Mouse (Mus musculus): ENCODE measurements at regions not wholly inside any gene's neighbourhood (a gene's known extent, or its start where the extent isn't known, plus 50 kb on each side); places are given as distances from the start of the nearest gene placed in this dataset.

DNA sequence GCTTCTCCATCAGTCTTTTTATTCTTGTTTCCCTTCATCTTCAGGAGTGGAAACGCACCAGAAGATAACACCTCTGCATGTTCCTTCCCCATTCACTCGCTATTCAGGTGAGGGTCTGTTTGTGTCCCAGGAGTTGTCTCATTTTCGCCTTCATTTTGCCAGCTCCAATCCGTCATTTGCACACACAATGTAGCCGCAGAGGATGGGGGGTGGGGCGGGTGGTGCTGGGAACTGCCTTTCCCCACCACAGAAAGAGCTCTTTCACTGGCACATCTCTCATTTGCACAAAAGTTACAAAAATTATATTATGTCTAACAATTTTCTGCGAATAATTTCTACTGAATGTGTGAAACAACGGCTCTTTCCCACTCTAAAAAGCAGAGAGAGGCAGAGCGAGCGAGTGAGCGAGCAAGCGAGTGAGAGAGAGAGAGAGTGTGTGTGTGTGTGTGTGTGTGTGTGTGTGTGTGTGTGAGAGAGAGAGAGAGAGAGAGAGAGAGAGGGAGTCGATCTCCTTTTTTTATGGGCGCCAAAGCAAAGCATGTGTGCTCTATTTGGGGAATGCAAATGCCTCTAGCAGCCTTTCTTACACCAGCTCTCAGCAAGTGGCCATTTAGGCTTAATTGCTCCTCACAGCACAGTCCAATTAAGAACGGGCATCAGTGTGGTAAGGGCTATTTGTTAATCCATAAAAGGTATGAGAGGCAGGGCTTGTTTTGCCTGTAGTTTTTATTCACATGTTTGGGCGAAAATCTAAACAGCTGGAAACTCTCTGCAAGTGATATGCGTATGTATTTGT, 225.2 kb upstream of the Kif2a start:
- TF ChIP-seq TAL1 (IDR thresholded peaks at IDR 0.05; ENCODE audit: low read length) (no peak), GATA1 (IDR thresholded peaks at IDR 0.05; ENCODE audit: low read length) (no peak)
- 0 out of 2 replicates have a peak, but pooled peaks cover 3% of the 10 kb centered on the region for H3K27me3 ChIP-seq (ENCODE audit: control insufficient read depth)
- no peaks in the 10 kb centered on the region for H3K4me1 ChIP-seq (ENCODE audit: control insufficient read depth)
- no peak overlapping the region for H3K4me3 ChIP-seq (replicated peaks)
- H3K36me3 ChIP-seq (ENCODE audit: control insufficient read depth): no peaks in the 10 kb centered on the region
- H3K9me3 ChIP-seq (ENCODE audit: control insufficient read depth, low read length): no peaks in the 10 kb centered on the region

DNA sequence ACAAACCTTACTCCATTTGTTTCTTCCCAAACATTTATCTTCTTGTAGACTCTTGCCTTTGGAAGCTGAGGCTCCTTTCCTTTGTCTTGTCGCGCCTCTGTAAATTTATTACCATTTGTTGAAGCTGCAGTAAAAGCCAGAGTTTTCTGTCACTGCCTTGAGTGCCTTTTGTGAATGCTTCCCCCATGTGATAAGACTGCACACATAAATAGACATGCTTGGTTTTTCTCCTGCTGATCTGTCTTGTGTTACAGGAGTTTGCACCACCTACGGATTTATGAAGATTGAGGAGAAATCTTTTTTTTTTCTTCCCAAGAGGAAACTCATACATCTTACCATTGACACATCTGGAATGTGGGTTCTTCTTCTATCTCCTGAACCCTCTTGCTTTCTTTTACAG, 222.2 kb upstream of the Kif2a start:
- Histone ChIP-seq H3K36me3 (ENCODE audit: control insufficient read depth) (no peaks in the 10 kb centered on the region), H3K27me3 (ENCODE audit: control insufficient read depth) (0 out of 2 replicates have a peak, but pooled peaks cover 3% of the 10 kb centered on the region), H3K4me1 (ENCODE audit: control insufficient read depth) (no peaks in the 10 kb centered on the region), H3K9me3 (ENCODE audit: control insufficient read depth, low read length) (no peaks in the 10 kb centered on the region), H3K4me3 (replicated peaks) (no peak overlapping the region)
- TF ChIP-seq TAL1 (IDR thresholded peaks at IDR 0.05; ENCODE audit: low read length): no peak
- TF ChIP-seq GATA1 (IDR thresholded peaks at IDR 0.05; ENCODE audit: low read length): no peak

DNA sequence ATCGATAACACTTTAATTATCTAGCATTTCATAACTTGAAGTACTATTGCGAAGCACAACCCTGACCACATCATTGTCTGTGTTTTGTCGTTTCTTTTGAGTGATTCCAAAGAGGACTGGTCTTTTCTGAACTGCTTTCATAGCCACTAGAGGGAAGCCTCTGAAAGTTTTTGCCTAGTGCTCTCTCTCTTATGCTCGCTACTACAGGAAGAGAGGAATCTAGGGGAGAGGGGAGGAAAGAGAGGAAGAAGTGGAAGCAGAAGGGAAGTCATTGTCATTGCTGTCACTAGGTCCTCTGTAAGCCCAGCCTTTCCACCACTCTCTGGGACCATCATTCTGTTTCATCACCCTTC, 217.1 kb upstream of the Kif2a start:
- Histone ChIP-seq H3K27me3 (ENCODE audit: control insufficient read depth) (no peaks in the 10 kb centered on the region), H3K4me3 (replicated peaks) (no peak overlapping the region), H3K9me3 (ENCODE audit: control insufficient read depth, low read length) (peaks cover 3% of the 10 kb centered on the region; the same call in 1 of the 2 replicates), H3K4me1 (ENCODE audit: control insufficient read depth) (no peaks in the 10 kb centered on the region), H3K36me3 (ENCODE audit: control insufficient read depth) (no peaks in the 10 kb centered on the region)
- no peak for TF ChIP-seq TAL1 (IDR thresholded peaks at IDR 0.05; ENCODE audit: low read length)
- TF ChIP-seq GATA1 (IDR thresholded peaks at IDR 0.05; ENCODE audit: low read length): no peak

DNA sequence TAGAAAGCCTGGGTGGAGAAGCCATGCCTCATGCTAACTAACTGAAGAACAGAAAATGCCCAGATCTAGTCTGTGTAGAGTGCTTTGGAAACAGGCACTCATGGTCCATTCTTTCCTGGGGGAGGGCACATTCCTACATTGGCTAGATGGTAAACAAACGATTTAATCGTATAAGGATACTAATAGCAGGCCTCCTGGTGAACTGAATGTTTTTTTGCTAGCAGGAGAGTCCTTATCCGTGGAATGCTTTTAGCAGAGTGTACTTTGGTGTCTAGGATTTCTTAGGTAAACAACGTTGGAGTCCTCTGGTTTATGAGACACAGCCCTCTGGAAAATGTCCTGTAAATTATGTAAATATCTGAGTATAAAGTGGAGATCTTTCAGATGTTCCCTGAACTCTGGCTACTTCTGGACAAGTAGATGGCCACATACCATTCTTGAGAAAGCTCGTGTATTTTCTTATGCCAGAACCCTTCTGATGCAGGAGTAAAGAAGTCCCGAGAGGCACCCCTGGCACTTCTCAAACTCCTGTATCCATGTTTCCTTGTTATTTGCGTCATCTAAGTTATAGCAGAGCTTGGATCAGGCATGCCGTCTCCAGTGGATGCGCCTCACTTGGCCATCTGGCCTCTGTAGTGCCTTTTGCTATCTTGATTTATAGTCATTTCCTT, 216.6 kb upstream of the Kif2a start:
- Histone ChIP-seq H3K9me3 (ENCODE audit: control insufficient read depth, low read length) (peaks cover 3% of the 10 kb centered on the region; the same call in 1 of the 2 replicates), H3K36me3 (ENCODE audit: control insufficient read depth) (no peaks in the 10 kb centered on the region), H3K27me3 (ENCODE audit: control insufficient read depth) (no peaks in the 10 kb centered on the region), H3K4me1 (ENCODE audit: control insufficient read depth) (no peaks in the 10 kb centered on the region), H3K4me3 (replicated peaks) (no peak overlapping the region)
- TF ChIP-seq TAL1 (IDR thresholded peaks at IDR 0.05; ENCODE audit: low read length) (no peak), GATA1 (IDR thresholded peaks at IDR 0.05; ENCODE audit: low read length) (no peak)

- Histone ChIP-seq H3K9me3 (ENCODE audit: control insufficient read depth, low read length) (no peaks in the 10 kb centered on the region), H3K36me3 (ENCODE audit: control insufficient read depth) (no peaks in the 10 kb centered on the region), H3K4me1 (ENCODE audit: control insufficient read depth) (no peaks in the 10 kb centered on the region), H3K27me3 (ENCODE audit: control insufficient read depth) (no peaks in the 10 kb centered on the region), H3K4me3 (replicated peaks) (no peak overlapping the region)
- TF ChIP-seq GATA1 (IDR thresholded peaks at IDR 0.05; ENCODE audit: low read length) (no peak), TAL1 (IDR thresholded peaks at IDR 0.05; ENCODE audit: low read length) (no peak)
These were observed 197.5 kb upstream of the Kif2a start for GRCm38 (mm10) chr13:107219456-107219855.

GRCm38 (mm10) chr13:107218351-107218750, 196.4 kb upstream of the Kif2a start:
- H3K4me1 ChIP-seq (ENCODE audit: control insufficient read depth): no peaks in the 10 kb centered on the region
- H3K36me3 ChIP-seq (ENCODE audit: control insufficient read depth): no peaks in the 10 kb centered on the region
- H3K9me3 ChIP-seq (ENCODE audit: control insufficient read depth, low read length): no peaks in the 10 kb centered on the region
- H3K4me3 ChIP-seq (replicated peaks): no peak overlapping the region
- no peaks in the 10 kb centered on the region for H3K27me3 ChIP-seq (ENCODE audit: control insufficient read depth)
- TF ChIP-seq TAL1 (IDR thresholded peaks at IDR 0.05; ENCODE audit: low read length) (no peak), GATA1 (IDR thresholded peaks at IDR 0.05; ENCODE audit: low read length) (no peak)

DNA sequence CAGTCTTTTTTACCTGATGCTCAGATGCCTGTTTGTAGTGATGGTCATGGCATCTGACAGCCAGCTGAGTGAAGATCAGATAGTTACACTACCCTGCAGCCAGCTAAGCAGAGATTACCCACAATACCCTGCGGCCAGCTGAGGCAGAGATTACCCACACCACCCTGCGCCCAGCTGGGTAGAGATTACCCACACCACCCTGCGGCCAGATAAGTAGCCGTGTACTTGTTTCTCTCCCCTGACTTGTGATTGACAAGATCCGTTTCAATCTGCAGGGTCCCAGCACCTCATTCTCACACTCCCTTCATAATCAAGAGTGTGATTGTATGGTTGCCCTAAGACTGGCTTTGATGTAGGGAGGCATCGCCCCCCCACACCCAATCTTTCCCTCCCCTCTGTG, 195.9 kb upstream of the Kif2a start:
- H3K36me3 ChIP-seq (ENCODE audit: control insufficient read depth): no peaks in the 10 kb centered on the region
- no peak for TF ChIP-seq GATA1 (IDR thresholded peaks at IDR 0.05; ENCODE audit: low read length)
- TF ChIP-seq TAL1 (IDR thresholded peaks at IDR 0.05; ENCODE audit: low read length): no peak
- H3K27me3 ChIP-seq (ENCODE audit: control insufficient read depth): no peaks in the 10 kb centered on the region

DNA sequence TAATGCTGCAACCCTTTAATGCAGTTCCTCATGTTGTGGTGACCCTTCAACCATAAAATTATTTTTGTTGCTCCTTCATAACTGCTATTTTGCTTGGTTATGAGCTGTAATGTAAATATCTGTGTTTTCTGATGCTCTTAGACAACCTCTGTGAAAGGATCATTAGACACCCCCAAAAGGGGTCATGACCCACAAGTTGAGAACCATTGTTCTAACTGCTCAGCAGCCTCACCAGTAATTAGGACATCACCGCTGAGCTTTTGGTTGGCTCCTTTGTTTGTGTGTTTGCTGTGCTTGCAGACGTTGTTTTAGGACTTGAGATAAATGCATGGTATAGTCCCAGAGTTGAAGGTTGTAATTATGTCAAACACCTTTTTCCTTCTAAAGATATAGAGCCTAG, 191.4 kb upstream of the Kif2a start:
- Histone ChIP-seq H3K9me3 (ENCODE audit: control insufficient read depth, low read length) (no peaks in the 10 kb centered on the region), H3K27me3 (ENCODE audit: control insufficient read depth) (no peaks in the 10 kb centered on the region), H3K36me3 (ENCODE audit: control insufficient read depth) (no peaks in the 10 kb centered on the region), H3K4me1 (ENCODE audit: control insufficient read depth) (no peaks in the 10 kb centered on the region), H3K4me3 (replicated peaks) (no peak overlapping the region)
- TF ChIP-seq GATA1 (IDR thresholded peaks at IDR 0.05; ENCODE audit: low read length) (no peak), TAL1 (IDR thresholded peaks at IDR 0.05; ENCODE audit: low read length) (no peak)

More for the DNA sequence above, 195.9 kb upstream of the Kif2a start:
- Histone ChIP-seq H3K4me1 (ENCODE audit: control insufficient read depth) (no peaks in the 10 kb centered on the region), H3K4me3 (replicated peaks) (no peak overlapping the region), H3K9me3 (ENCODE audit: control insufficient read depth, low read length) (no peaks in the 10 kb centered on the region)

- H3K36me3 ChIP-seq (ENCODE audit: control insufficient read depth): no peaks in the 10 kb centered on the region
- TF ChIP-seq GATA1 (IDR thresholded peaks at IDR 0.05; ENCODE audit: low read length): no peak
- no peak for TF ChIP-seq TAL1 (IDR thresholded peaks at IDR 0.05; ENCODE audit: low read length)
- no peaks in the 10 kb centered on the region for H3K4me1 ChIP-seq (ENCODE audit: control insufficient read depth)
- H3K9me3 ChIP-seq (ENCODE audit: control insufficient read depth, low read length): no peaks in the 10 kb centered on the region
- H3K27me3 ChIP-seq (ENCODE audit: control insufficient read depth): no peaks in the 10 kb centered on the region
- H3K4me3 ChIP-seq (replicated peaks): no peak overlapping the region
These were observed 188.8 kb upstream of the Kif2a start for GRCm38 (mm10) chr13:107210676-107211075.
